Mouse (Mus musculus) thymus, adult 2 months (tissue): ENCODE measurements around the gene Gm49369.

Source experiments
- CTCF ChIP-seq: fragments of 200-500 bp; IDR thresholded peaks from 2 replicates; pipeline ENCODE4 v1.5.1; 2012; ENCODE audit warnings: mild to moderate bottlenecking, control low read depth, low read length, moderate library complexity, borderline replicate concordance; ENCODE audit not compliant: control insufficient read depth, poor library complexity, insufficient read depth; ENCODE audit errors: extremely low read depth
- POLR2A ChIP-seq: fragments of 200-500 bp; IDR thresholded peaks from 2 replicates; pipeline ENCODE4 v1.6.1; 2012; ENCODE audit warnings: mild to moderate bottlenecking, low read length, control low read depth, moderate library complexity; ENCODE audit not compliant: control insufficient read depth, poor library complexity, insufficient read depth; ENCODE audit errors: extremely low read depth

- TF ChIP-seq CTCF (no peak), POLR2A (no peak)
Measured at GRCm38 (mm10) chr7:142331281-142331680, 51.2 kb downstream of the Gm49369 start.
